Mouse (Mus musculus): ENCODE results near the gene Ccnjl.
A peak's percentile ranks its signal among the peaks of the same experiment; 100 is the strongest.

Ccnjl gene

DNA sequence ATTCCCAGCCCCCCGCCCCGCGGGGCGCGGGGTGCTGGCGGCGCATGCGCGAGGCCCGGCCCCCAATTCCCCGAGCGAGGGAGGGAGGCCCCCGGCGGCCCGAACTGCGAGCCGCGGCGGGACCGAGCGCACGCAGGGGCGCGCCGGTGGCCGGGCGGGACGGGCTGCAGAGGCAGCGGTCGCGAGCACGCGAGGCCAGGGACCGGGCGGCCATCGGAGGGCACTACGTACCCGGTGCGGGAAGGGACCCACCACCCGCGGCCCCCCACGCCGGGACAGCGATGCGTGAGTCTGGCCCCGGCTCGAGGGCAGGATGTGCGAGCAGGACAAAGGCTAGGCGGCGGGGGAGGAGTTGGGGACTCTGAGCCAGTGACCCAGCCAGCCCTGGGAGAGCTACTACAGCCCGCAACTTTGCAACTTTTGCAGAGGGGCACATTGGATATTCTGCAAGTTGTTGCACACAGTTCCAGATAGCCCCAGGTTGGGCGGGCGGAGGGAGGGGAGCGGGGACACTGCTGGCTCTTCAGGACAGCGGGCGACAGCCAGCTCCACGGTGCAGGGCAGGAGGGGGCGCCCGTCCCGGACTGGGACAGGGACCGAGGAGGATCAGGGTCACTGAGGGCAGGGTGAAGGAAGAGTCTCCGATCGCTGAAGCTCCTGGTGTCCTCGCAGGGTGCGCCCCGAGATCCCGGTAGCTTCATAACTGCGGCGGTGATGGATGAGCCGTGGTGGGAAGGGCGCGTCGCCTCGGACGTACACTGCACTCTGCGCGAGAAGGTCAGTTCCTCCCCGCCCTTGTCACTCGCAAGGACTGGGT lies at the start of gene Ccnjl:
Ccnjl (plus strand) TSS at position 102 of the 817 bp plus-strand sequence.
- peak; percentile 86 for DNase-seq

DNA sequence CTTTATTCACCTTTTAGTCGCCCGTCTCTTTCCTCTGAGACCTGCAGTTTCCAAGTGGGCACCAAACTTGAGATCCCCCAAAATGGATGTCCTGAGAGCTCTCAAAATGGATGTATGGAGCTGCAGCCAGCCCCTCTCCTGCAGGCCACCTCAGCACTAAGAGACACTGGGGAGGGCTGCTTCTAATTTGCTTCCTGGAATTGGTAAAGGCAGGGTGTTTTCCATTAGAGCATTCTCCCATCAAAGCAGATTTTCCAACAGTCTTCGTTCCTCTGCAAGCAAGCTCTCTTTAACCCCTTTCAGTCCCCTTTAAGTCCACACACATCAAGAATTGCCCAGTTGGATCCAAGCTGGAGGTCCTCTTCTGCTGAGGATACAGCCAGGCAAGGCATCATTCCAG lies 49.2 kb upstream of the Ccnjl start:
- no peak for DNase-seq

GRCm38 (mm10) chr11:43480561-43480960 lies 48.0 kb upstream of the Ccnjl start:
- DNase-seq: no peak

- no peak for DNase-seq
Observed at GRCm38 (mm10) chr11:43481672-43482522, 46.7 kb upstream of the Ccnjl start.

- no peak for DNase-seq
Observed at GRCm38 (mm10) chr11:43483122-43483792, 45.3 kb upstream of the Ccnjl start.

GRCm38 (mm10) chr11:43484057-43484456 lies 44.5 kb upstream of the Ccnjl start:
- DNase-seq: no peak

- DNase-seq: no peak
Observed at GRCm38 (mm10) chr11:43484652-43485051, 43.9 kb upstream of the Ccnjl start.

GRCm38 (mm10) chr11:43485855-43486254 lies 42.7 kb upstream of the Ccnjl start:
- no peak for DNase-seq

DNA sequence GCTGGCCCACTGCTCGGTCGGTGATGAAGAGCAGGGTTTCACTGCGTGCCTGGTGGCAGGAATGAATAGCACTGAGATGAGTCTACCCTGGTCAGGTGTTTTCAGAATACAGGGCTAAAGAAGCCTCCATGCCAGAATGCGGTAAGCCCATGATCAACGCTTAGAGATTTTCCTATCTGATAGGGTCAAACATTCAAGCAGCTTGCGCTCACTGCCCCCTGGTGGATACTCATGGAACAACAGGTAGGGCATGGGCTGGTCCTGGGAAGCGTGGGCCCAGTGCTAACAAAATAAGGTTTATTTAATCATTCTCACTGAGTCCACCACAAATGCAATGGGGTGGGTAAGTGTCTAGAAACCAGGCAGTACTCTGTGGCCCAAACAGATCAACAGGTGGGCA lies 35.9 kb upstream of the Ccnjl start:
- peak; percentile 78 for DNase-seq

- DNase-seq: peak; percentile 70
Observed at GRCm38 (mm10) chr11:43493815-43494409, 34.7 kb upstream of the Ccnjl start.

DNA sequence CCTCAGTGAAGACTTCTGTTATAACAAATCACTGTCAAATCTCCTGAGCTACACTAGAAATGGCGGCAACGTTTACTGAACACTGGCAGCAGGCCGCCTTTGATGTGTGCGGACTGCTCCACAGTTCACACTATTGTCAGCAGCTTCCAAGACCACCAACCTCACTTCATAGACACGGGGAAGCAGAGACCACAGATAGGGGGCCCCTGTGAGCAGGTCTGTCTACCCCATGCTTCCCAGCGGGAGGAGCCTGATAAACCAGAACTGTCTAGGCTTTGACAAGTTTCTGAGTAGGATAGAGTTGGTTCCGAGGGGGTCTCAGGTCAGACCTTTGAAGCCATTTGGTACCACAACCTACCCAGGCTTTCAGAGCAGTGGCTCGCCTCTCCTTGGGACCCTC lies 33.5 kb upstream of the Ccnjl start:
- no peak for DNase-seq

DNA sequence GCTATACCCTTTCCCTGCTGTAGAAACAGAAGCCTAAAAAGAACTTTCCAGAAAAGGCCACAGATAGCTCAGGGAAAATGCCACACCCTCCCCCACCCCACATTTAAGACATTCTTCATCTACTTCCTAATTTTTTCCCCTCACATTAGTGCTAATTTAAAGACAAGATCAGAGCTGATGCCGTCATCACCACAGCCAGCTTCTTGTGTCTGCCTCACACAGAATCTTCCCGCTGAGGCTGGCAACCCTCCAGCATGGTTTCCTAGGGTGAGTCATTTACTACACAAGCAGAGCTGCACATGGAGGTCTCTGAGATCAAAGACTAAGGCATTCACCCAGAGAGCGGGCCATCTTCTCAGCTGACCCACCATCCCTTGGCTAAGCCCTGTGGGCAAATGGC lies 33.1 kb upstream of the Ccnjl start:
- no peak for DNase-seq

- DNase-seq: no peak
Observed at GRCm38 (mm10) chr11:43501256-43501655, 27.3 kb upstream of the Ccnjl start.

- no peak for DNase-seq
Observed at GRCm38 (mm10) chr11:43505188-43505587, 23.4 kb upstream of the Ccnjl start.

DNA sequence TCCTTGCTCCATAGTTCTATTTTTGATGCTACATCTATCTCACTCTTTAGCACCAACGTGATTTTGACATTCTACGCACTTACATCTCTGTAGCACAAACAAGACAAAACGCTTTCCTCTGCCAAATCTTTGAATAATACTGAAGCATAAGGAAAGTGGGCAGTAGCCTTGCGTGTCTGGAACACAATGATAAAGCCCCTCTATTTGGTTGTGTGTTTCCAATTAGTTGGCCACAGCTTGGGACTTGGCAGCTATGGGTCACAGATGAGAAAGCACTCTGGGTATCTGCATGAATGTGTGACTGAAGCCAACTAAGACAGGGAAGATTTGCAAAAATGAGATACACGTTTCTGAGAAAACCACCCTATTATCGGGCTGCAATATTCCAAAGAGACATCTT lies 20.6 kb upstream of the Ccnjl start:
- DNase-seq: no peak

- no peak for DNase-seq
Observed at GRCm38 (mm10) chr11:43509878-43510277, 18.7 kb upstream of the Ccnjl start.

DNA sequence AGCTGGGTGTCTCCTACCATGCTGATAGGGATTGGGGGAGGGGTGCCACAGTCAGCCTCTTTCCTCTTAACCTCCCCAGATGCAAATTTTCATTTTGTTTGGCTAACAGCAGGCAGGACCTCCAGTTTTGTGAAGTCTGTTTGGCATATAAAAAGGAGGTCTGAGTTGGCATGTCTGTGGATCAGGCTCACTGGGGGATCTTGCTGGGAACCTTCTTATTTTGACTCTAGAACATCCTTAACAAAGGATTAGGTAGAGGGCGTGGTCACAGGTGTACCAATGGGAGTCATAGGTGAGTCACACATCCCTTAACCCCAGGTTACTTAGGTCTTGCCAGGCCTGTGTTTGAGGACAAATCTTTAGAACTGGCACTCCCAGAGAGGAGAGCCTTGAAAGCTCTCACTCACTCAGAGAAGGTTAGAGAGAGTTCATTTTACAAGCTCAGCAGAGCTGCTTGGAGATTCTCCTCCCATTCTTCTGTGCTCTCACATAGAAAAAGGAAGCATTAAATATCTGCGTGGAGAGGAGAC lies 15.9 kb upstream of the Ccnjl start:
- DNase-seq: no peak

- DNase-seq: peak; percentile 42
Observed at GRCm38 (mm10) chr11:43516344-43517021, 12.1 kb upstream of the Ccnjl start.

GRCm38 (mm10) chr11:43517641-43518040 lies 10.9 kb upstream of the Ccnjl start:
- DNase-seq: no peak

DNA sequence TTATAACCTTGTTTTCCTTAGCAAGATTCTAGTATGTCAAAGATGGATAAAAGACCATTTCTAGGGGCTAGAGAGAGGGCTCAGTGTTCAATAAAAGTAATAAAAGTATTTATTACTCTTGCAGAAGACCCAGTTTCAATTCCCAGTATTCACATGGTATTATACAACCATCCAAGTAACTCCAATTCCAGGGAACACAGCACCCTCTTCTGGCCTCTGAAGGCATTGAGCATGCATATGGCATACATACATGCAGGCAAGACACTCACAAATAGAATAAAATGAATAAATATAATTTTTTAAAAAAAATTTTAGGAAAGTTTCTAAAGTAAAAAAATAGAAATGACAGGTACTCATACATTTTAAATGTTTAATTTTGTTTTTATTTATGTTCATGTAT lies 10.5 kb upstream of the Ccnjl start:
- no peak for DNase-seq

- no peak for DNase-seq
Observed at GRCm38 (mm10) chr11:43518821-43519220, 9.8 kb upstream of the Ccnjl start.

- DNase-seq: no peak
Observed at GRCm38 (mm10) chr11:43520521-43520920, 8.1 kb upstream of the Ccnjl start.
